ENCODE assay signal across 17 mouse cellular contexts in genomic region chr3:137594332-137594905, GRCm38 (mm10). TPM values are rescaled to one million over a fixed set of nuclear protein-coding genes. Genes with fewer than 3 reads are reported as not detected.
"Had no signal": no experiment of that assay in that cellular context is flagged by ENCODE, and none has a peak within 500 bp of the region (broad histone marks: within the 10 kb centered on the region; RNA-seq: fewer than 3 reads in every experiment).

No protein-coding gene starts in this region.

- H3K27ac ChIP-seq: layer of hippocampus, adult 2 months; limb, embryonic 12.5 days; liver, embryonic 13.5 days; lung, embryonic 15.5 days; macrophage; neural tube, embryonic 12.5 days had no signal

- H3K9me3 ChIP-seq: limb, embryonic 12.5 days; liver, embryonic 13.5 days; lung, embryonic 15.5 days; neural tube, embryonic 12.5 days had no signal

- H3K4me1 ChIP-seq: limb, embryonic 12.5 days; liver, embryonic 13.5 days; lung, embryonic 15.5 days; neural tube, embryonic 12.5 days had no signal

- ATAC-seq: liver, postnatal 0 days had no signal

- H3K9ac ChIP-seq: limb, embryonic 12.5 days; liver, embryonic 13.5 days; liver, postnatal 0 days; lung, embryonic 15.5 days; neural tube, embryonic 12.5 days had no signal

- H3K36me3 ChIP-seq: limb, embryonic 12.5 days; liver, embryonic 13.5 days; lung, embryonic 15.5 days; neural tube, embryonic 12.5 days had no signal

- DNase-seq: kidney, adult 18-20 months; kidney, postnatal 10 days; kidney, postnatal 4 days; liver; liver, embryonic 13.5 days; liver, postnatal 0 days; lung, postnatal 14 days; right cerebral cortex, adult 18-20 months; right cerebral cortex, postnatal 25 days; thymus, postnatal 36 days had no signal

- H3K4me3 ChIP-seq: layer of hippocampus, adult 2 months; limb, embryonic 12.5 days; liver, embryonic 13.5 days; lung, embryonic 15.5 days; neural tube, embryonic 12.5 days had no signal

- H3K4me2 ChIP-seq: limb, embryonic 12.5 days; liver, embryonic 13.5 days; lung, embryonic 15.5 days; neural tube, embryonic 12.5 days had no signal

- H3K27me3 ChIP-seq: limb, embryonic 12.5 days; liver, embryonic 13.5 days; lung, embryonic 15.5 days; neural tube, embryonic 12.5 days had no signal

RNA-seq across cellular contexts. Expression of gene Ddit4l, which starts 27.0 kb away (rescaled TPM):
- total RNA-seq: megakaryocyte-erythroid progenitor cell, adult 5-6 weeks; monocyte, adult 5-6 weeks had no signal
- polyA plus RNA-seq: macrophage had no signal
